Mouse (Mus musculus) skeletal muscle tissue, adult 2 months (tissue): ENCODE measurements around the gene Zfp619.
"Not testable (repeated sequence)": the region's sequence is repeated elsewhere in the genome, so short reads cannot be mapped to it uniquely, and the experiment has no call there.

Experiments
- DNase-seq: peaks from one replicate; pipeline ENCODE4 v3.0.0-alpha.2; 2012; ENCODE audit warnings: low read depth, low spot score

Gene Zfp619

DNA sequence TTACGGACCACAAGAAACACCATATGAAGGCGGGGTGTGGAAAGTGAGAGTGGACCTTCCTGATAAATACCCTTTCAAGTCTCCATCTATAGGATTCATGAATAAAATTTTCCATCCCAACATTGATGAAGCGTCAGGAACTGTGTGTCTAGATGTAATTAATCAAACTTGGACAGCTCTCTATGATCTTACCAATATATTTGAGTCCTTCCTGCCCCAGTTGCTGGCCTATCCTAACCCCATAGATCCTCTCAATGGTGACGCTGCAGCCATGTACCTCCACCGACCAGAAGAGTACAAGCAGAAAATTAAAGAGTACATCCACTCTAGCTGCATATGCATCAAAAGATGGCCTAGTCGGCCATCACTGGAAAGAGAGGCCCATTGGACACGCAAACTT, 71.5 kb downstream of the Zfp619 start:
- not testable (repeated sequence) for DNase-seq
